Mouse (Mus musculus): ENCODE results near the gene Ajm1. TPM values are rescaled to one million over a fixed set of nuclear protein-coding genes. Genes with fewer than 3 reads are reported as not detected.

Gene Ajm1
- polyA plus RNA-seq, 1 experiment from 2014 or later = 0.21 TPM

- ATAC-seq (replicated peaks; ENCODE audit: low FRiP score) = no peak
- peaks cover 76% of the 10 kb centered on the region for H3K36me3 ChIP-seq
Measured at GRCm38 (mm10) chr2:25536531-25536930, 45.0 kb downstream of the Ajm1 start.

DNA sequence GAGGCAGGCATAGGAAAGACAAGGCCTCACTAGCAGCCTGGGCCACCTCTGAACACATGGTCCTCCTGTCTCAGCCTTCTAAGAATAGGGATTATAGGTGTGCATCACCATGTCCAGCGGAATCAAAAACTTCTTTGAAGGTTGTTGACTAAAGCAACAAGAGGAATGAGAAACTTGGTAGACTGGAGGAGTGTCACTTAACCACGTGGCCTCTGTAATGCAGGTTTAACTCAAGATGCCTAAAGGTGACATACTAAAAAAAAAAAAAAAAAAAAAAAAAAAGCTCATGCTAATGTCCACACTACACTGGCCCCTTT lies 46.7 kb downstream of the Ajm1 start:
- Histone ChIP-seq H3K4me3 (replicated peaks) (no peak overlapping the region), H3K9me3 (replicated peaks) (no peaks in the 10 kb centered on the region), H3K9ac (no peak overlapping the region), H3K36me3 (peaks cover 91% of the 10 kb centered on the region), H3K27ac (no peak overlapping the region), H3K4me1 (peaks cover 3% of the 10 kb centered on the region; the same call in 1 of the 2 replicates), H3K27me3 (no peaks in the 10 kb centered on the region), H3K4me2 (no peak overlapping the region)
- 94% methylated on average over 2 of the region's 2 CpGs for WGBS
- no peak for ATAC-seq (replicated peaks; ENCODE audit: low FRiP score)

More at GRCm38 (mm10) chr2:25536531-25536930, 45.0 kb downstream of the Ajm1 start:
- Histone ChIP-seq H3K27ac (no peak overlapping the region), H3K4me1 (peaks cover 19% of the 10 kb centered on the region), H3K9ac (no peak overlapping the region), H3K4me3 (replicated peaks) (no peak overlapping the region), H3K27me3 (no peaks in the 10 kb centered on the region), H3K9me3 (replicated peaks) (no peaks in the 10 kb centered on the region), H3K4me2 (no peak overlapping the region)
- 93% methylated on average over 8 of the region's 8 CpGs for WGBS

DNA sequence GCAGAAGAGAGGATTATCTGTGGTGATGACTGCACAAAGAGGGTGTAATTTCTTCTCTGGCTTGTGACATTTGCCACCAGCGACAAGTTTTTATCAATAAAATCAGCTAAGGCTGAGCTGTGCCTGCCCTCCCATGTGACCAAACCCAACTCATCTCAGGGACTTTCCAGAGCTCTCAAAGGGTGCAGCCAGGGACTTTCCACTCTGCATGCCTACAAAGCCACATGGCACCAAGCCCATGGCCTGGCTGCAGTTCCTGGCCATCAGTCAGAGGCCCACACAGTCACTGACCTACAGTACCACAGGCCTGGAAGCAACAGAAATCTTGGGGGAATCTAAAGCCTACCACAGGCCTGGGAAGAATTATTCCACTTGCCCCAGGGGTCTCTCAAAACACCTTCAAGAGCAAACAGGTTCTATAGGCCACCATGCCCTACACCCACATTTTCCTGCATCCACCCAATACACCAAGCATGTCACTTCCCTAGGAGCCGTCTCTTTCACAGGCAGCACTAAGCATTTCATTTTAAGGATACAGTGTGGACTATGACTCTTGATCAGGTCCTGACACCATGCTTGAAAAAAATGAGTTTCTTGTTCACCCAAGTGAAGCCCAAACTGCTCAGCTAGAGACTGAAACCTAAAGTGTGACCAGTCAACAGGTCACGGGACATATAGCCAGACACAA lies 47.2 kb downstream of the Ajm1 start:
- H3K9me3 ChIP-seq (replicated peaks) = no peaks in the 10 kb centered on the region
- no peak overlapping the region for H3K4me3 ChIP-seq (replicated peaks)
- no peaks in the 10 kb centered on the region for H3K27me3 ChIP-seq
- H3K36me3 ChIP-seq = peaks cover 96% of the 10 kb centered on the region
- H3K4me2 ChIP-seq = no peak overlapping the region
- H3K9ac ChIP-seq = no peak overlapping the region
- no peak overlapping the region for H3K27ac ChIP-seq
- WGBS = 85% methylated on average over 3 of the region's 3 CpGs
- no peaks in the 10 kb centered on the region for H3K4me1 ChIP-seq
- no peak for ATAC-seq (replicated peaks; ENCODE audit: low FRiP score)

DNA sequence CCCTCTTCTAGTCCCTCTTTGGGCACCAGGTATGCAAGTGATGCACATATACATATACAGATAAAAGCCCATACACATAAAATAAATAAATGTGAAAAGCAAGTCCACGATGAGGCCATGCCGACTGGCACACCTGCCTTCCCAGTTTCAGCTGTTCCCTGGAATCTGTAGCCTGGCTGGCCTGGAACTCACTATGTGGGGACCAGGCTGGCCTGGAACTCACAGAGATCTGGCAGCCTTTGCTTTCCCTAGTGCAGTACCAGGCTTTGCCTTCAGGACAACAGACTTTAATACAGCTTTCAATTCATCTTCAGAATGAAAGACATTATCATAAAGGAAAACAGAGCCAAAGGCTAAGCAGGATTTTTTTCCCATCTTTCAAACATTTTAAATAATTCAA lies 47.9 kb downstream of the Ajm1 start:
- Histone ChIP-seq H3K9ac (no peak overlapping the region), H3K27me3 (no peaks in the 10 kb centered on the region), H3K9me3 (replicated peaks) (no peaks in the 10 kb centered on the region), H3K27ac (no peak overlapping the region), H3K4me1 (no peaks in the 10 kb centered on the region), H3K36me3 (peaks cover 98% of the 10 kb centered on the region), H3K4me2 (no peak overlapping the region), H3K4me3 (replicated peaks) (no peak overlapping the region)
- no peak for ATAC-seq (replicated peaks; ENCODE audit: low FRiP score)
- 95% methylated on average over 2 of the region's 2 CpGs for WGBS

DNA sequence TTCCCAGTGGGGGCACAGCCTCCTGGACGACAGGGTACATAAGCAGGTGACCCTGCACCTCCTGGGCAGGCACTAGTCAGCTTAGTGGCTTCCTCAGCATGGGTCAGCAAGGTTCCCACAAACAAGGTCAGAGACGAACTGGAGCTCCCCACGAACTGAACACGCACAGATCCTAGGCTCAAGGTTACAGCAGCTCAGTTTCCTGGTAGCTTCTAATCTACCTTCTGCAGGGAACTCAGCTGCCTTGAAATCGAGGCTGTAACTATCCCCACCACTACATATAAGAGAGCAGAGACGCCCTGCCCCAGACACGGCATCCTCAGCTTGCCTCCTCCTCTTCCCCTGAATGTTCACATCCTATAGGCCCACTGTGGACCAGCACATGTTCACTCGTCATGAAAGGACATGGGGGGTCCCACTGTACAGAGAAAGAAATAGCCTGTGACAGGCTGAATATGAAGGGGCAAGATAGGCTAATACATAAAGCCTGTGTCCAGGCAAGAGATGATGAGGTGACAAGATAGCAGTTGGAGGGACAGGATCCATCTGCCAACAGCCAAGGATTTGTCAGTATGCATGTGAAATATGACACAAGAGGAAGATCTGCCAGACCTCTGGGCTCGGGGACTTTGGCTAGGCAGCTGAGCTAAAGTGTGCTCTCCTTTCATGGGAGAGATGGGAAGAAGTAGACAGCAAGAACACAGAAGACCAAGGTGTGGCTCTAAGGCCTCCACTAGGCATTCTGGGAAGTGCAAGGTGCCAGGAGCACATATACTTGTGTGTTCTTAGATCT lies 54.9 kb downstream of the Ajm1 start:
- H3K27ac ChIP-seq = no peak overlapping the region
- H3K27me3 ChIP-seq = no peaks in the 10 kb centered on the region
- H3K36me3 ChIP-seq = peaks cover 97% of the 10 kb centered on the region
- no peaks in the 10 kb centered on the region for H3K4me1 ChIP-seq
- WGBS = 88% methylated on average over 9 of the region's 9 CpGs
- H3K9me3 ChIP-seq (replicated peaks) = no peaks in the 10 kb centered on the region
- no peak overlapping the region for H3K4me2 ChIP-seq
- no peak overlapping the region for H3K9ac ChIP-seq
- no peak overlapping the region for H3K4me3 ChIP-seq (replicated peaks)
- no peak for ATAC-seq (replicated peaks; ENCODE audit: low FRiP score)

Other genes starting within 250 kb of the Ajm1 start
- gene Man1b1, start 249.4 kb downstream of the Ajm1 start, polyA plus RNA-seq (2015; fragmentation: Nextera tagmentation; extraction: Ambion mirVana) = 50.5 and 53.2 TPM in 2 replicates
- 23.4 TPM in 2 replicates for gene Dpp7, start 225.4 kb downstream of the Ajm1 start, polyA plus RNA-seq (2015; fragmentation: Nextera tagmentation; extraction: Ambion mirVana)
- gene Uap1l1, start 216.1 kb downstream of the Ajm1 start, polyA plus RNA-seq (2015; fragmentation: Nextera tagmentation; extraction: Ambion mirVana) = 24.9 and 27.3 TPM in 2 replicates
- gene Sapcd2, start 209.4 kb downstream of the Ajm1 start, polyA plus RNA-seq (2015; fragmentation: Nextera tagmentation; extraction: Ambion mirVana) = 40.4 and 42.7 TPM in 2 replicates
- gene Entpd2, start 185.9 kb downstream of the Ajm1 start, polyA plus RNA-seq (2015; fragmentation: Nextera tagmentation; extraction: Ambion mirVana) = 4.5 and 4.6 TPM in 2 replicates
- gene Npdc1, start 182.4 kb downstream of the Ajm1 start, polyA plus RNA-seq (2015; fragmentation: Nextera tagmentation; extraction: Ambion mirVana) = 41.3 and 52.5 TPM in 2 replicates
- 0.08 and 0.18 TPM in 2 replicates for gene Fut7, start 158.5 kb downstream of the Ajm1 start, polyA plus RNA-seq (2015; fragmentation: Nextera tagmentation; extraction: Ambion mirVana)
- 11.0 and 11.1 TPM in 2 replicates for gene Abca2, start 153.1 kb downstream of the Ajm1 start, polyA plus RNA-seq (2015; fragmentation: Nextera tagmentation; extraction: Ambion mirVana)
- 3.6 and 3.9 TPM in 2 replicates for gene Clic3, start 124.9 kb downstream of the Ajm1 start, polyA plus RNA-seq (2015; fragmentation: Nextera tagmentation; extraction: Ambion mirVana)
- gene Paxx, start 120.7 kb downstream of the Ajm1 start, polyA plus RNA-seq (2015; fragmentation: Nextera tagmentation; extraction: Ambion mirVana) = 30.4 and 31.8 TPM in 2 replicates
- gene Ptgds, start 111.7 kb downstream of the Ajm1 start, polyA plus RNA-seq (2015; fragmentation: Nextera tagmentation; extraction: Ambion mirVana) = 1.6 and 2.2 TPM in 2 replicates
- gene Lcn12, start 87.8 kb downstream of the Ajm1 start, polyA plus RNA-seq (2015; fragmentation: Nextera tagmentation; extraction: Ambion mirVana) = not detected in 2 replicates
- 85.1 and 96.1 TPM in 2 replicates for gene Fbxw5, start 81.0 kb downstream of the Ajm1 start, polyA plus RNA-seq (2015; fragmentation: Nextera tagmentation; extraction: Ambion mirVana)
- gene C8g, start 80.0 kb downstream of the Ajm1 start, polyA plus RNA-seq (2015; fragmentation: Nextera tagmentation; extraction: Ambion mirVana) = 6.3 and 7.8 TPM in 2 replicates
- 36.0 and 37.3 TPM in 2 replicates for gene Traf2, start 34.8 kb downstream of the Ajm1 start, polyA plus RNA-seq (2015; fragmentation: Nextera tagmentation; extraction: Ambion mirVana)
- 373 and 392 TPM in 2 replicates for gene Edf1, start 23.9 kb downstream of the Ajm1 start, polyA plus RNA-seq (2015; fragmentation: Nextera tagmentation; extraction: Ambion mirVana)
- 8.4 and 10.1 TPM in 2 replicates for gene Mamdc4, start 6.9 kb downstream of the Ajm1 start, polyA plus RNA-seq (2015; fragmentation: Nextera tagmentation; extraction: Ambion mirVana)
- gene Phpt1, start 6.5 kb downstream of the Ajm1 start, polyA plus RNA-seq (2015; fragmentation: Nextera tagmentation; extraction: Ambion mirVana) = 184 and 197 TPM in 2 replicates
- gene Rabl6, start 26.8 kb upstream of the Ajm1 start, polyA plus RNA-seq (2015; fragmentation: Nextera tagmentation; extraction: Ambion mirVana) = 72.8 and 74.7 TPM in 2 replicates
- 0.12 and 0.27 TPM in 2 replicates for gene Ccdc183, start 35.9 kb upstream of the Ajm1 start, polyA plus RNA-seq (2015; fragmentation: Nextera tagmentation; extraction: Ambion mirVana)
- 31.6 and 32.4 TPM in 2 replicates for gene Tmem141, start 40.2 kb upstream of the Ajm1 start, polyA plus RNA-seq (2015; fragmentation: Nextera tagmentation; extraction: Ambion mirVana)
- 3.3 and 4.2 TPM in 2 replicates for gene Fcna, start 46.3 kb upstream of the Ajm1 start, polyA plus RNA-seq (2015; fragmentation: Nextera tagmentation; extraction: Ambion mirVana)
- gene Lcn8, start 71.4 kb upstream of the Ajm1 start, polyA plus RNA-seq (2015; fragmentation: Nextera tagmentation; extraction: Ambion mirVana) = not detected in 2 replicates
- not detected in 2 replicates for gene Lcn5, start 76.2 kb upstream of the Ajm1 start, polyA plus RNA-seq (2015; fragmentation: Nextera tagmentation; extraction: Ambion mirVana)
- not detected in 2 replicates for gene Lcn6, start 95.0 kb upstream of the Ajm1 start, polyA plus RNA-seq (2015; fragmentation: Nextera tagmentation; extraction: Ambion mirVana)
- gene Lcn10, start 101.0 kb upstream of the Ajm1 start, polyA plus RNA-seq (2015; fragmentation: Nextera tagmentation; extraction: Ambion mirVana) = not detected in 2 replicates
- 0.23 TPM in 1 of 2 replicates, not detected in the other for gene Obp2a, start 118.3 kb upstream of the Ajm1 start, polyA plus RNA-seq (2015; fragmentation: Nextera tagmentation; extraction: Ambion mirVana)
- 91.2 and 95.1 TPM in 2 replicates for gene Bmyc, start 125.0 kb upstream of the Ajm1 start, polyA plus RNA-seq (2015; fragmentation: Nextera tagmentation; extraction: Ambion mirVana)
- gene Obp2b, start 155.3 kb upstream of the Ajm1 start, polyA plus RNA-seq (2015; fragmentation: Nextera tagmentation; extraction: Ambion mirVana) = not detected in 2 replicates
- gene Lcn3, start 183.8 kb upstream of the Ajm1 start, polyA plus RNA-seq (2015; fragmentation: Nextera tagmentation; extraction: Ambion mirVana) = not detected in 2 replicates
- gene Lcn11, start 195.3 kb upstream of the Ajm1 start, polyA plus RNA-seq (2015; fragmentation: Nextera tagmentation; extraction: Ambion mirVana) = not detected in 2 replicates
- not detected in 2 replicates for gene Gm13539, start 200.5 kb upstream of the Ajm1 start, polyA plus RNA-seq (2015; fragmentation: Nextera tagmentation; extraction: Ambion mirVana)
- gene Glt6d1, start 234.1 kb upstream of the Ajm1 start, polyA plus RNA-seq (2015; fragmentation: Nextera tagmentation; extraction: Ambion mirVana) = not detected in 2 replicates
- gene Lcn9, start 241.4 kb upstream of the Ajm1 start, polyA plus RNA-seq (2015; fragmentation: Nextera tagmentation; extraction: Ambion mirVana) = not detected in 2 replicates

Measured in kidney, embryonic 15.5 days (tissue).